Mouse (Mus musculus) erythroid progenitor cell, adult 5-6 weeks (primary cell): ENCODE data around the gene Grpr. TPM values are rescaled to one million over a fixed set of nuclear protein-coding genes. Genes with fewer than 3 reads are reported as not detected.

Source experiments
- ATAC-seq: replicated peaks from 2 replicates; pipeline ENCODE4 v1.8.0; 2016; ENCODE audit warnings: moderate number of reproducible peaks, mild to moderate bottlenecking, moderate TSS enrichment, inconsistent platforms; ENCODE audit not compliant: poor library complexity, low FRiP score, severe bottlenecking
- total RNA-seq, 2 experiments: library from RNA; stranded (forward) in 1 of 2; stranded (reverse) in 1 of 2; fragments of 150-400 nt in 1 of 2; fragments of 186-747, 209-891 nt in 1 of 2; gene quantifications; 2 replicates each; pipeline versions ENCODE4 v1.2.3 to v1.2.4; 2015 to 2017; ENCODE audit warnings: low replicate concordance in 2 of 2

The Grpr gene
- not detected in 2 replicates for total RNA-seq (2015; ENCODE audit: low replicate concordance)
- not detected in 2 replicates for total RNA-seq (2017; ENCODE audit: low replicate concordance)

GRCm38 (mm10) chrX:163549666-163550065, at the start of gene Grpr:
Gene Grpr, minus strand, starts transcription at chrX:163549677.
- ATAC-seq = no peak

- ATAC-seq = no peak
Measured at GRCm38 (mm10) chrX:163560521-163560920, 11.0 kb upstream of the Grpr start.

GRCm38 (mm10) chrX:163547042-163547441, 2.4 kb downstream of the Grpr start:
- no peak for ATAC-seq

DNA sequence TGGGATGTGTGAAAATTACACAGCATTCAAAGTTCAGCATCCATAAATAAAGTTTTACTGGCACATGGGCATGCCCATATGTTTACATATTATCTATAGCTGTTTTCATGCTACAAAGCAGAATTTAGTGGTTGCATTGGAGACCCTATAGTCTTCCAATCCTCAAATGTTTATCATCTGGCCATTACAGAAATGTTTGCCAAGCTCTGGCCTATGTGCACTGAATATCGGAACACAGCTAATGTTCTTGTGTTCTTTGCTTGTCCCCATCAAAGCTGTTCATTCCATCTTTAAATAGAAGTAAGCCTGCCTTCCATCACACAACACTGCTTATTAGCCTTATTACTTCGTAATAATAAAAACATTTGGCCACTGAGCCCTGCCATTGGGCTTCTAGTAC, 16.6 kb downstream of the Grpr start:
- no peak for ATAC-seq

GRCm38 (mm10) chrX:163518963-163519541, 30.4 kb downstream of the Grpr start:
- no peak for ATAC-seq

DNA sequence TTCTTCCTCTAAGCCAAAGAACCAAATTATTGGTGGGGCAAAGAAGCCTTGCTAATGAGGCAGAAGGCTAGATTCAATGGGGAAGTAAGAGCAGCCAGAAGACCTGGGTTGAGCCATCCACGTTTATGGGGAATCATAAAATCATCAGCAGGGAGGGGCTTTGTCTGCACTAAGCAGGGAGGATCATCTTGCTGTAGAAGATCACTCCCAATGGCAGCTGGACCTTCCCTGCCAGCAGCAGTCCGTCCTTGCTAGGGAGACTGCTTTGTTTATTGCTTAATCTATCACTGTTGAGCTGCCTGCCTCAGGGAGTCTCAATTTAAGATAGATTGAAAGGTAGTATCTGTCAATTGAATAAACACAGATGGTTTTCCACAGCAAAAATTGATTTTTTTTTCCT, 37.7 kb downstream of the Grpr start:
- ATAC-seq = no peak

- no peak for ATAC-seq
Measured at GRCm38 (mm10) chrX:163502088-163502487, 47.4 kb downstream of the Grpr start.

Other genes with a start within 250 kb of the Grpr start
- gene Rnf138rt1, start 211.7 kb upstream of the Grpr start, total RNA-seq (2015; ENCODE audit: low replicate concordance) = not detected in 2 replicates
- gene Rnf138rt1, start 211.7 kb upstream of the Grpr start, total RNA-seq (2017; ENCODE audit: low replicate concordance) = not detected in 2 replicates